Mouse (Mus musculus): ENCODE data around the gene Chchd2. TPM values are rescaled to one million over a fixed set of nuclear protein-coding genes. Genes with fewer than 3 reads are reported as not detected.
"Not testable (repeated sequence)": the region's sequence is repeated elsewhere in the genome, so short reads cannot be mapped to it uniquely, and the experiment has no call there.

Chchd2 gene
- total RNA-seq (2021): 1,000 to 10,000 TPM; 1,104 TPM

DNA sequence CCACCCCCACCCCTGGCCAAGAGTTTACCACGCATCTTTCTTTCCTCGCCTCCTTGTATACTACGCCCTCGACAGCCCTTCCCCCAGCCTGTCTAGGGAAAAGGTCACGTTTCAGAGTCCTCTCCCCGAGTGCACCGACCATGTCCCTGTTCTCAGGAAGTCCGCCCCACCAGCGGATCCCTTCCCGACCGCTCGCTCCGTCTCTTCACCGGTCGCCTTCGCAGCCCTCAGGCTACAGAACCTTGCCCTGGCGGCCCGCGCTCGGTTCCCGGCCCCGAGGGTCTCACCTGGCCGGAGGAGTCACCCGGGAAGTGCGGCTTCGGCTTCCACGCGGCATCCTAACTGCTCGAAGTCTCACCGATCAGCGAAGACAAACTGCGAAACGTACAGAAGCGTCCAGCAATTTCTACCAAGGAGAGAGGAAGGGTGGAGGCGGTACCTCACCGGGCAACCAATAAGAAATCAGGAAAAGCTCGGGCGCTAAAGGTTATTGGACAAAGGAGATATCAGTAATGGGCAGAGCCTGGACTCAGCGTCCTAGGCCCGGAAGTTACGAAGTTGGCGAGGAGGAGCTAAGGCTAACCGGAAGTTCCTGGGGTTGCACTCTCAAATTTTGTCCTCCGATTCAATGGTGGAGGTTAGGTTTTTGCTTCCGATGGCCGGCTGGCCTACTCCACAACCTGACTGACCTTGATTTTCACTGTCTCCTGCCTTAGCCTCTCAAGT, at the start of gene Chchd2:
Chchd2 (minus strand) TSS at position 560 of the 726 bp plus-strand sequence.
- peak; percentile 91 to 93 for DNase-seq
- intact Hi-C loops (cut with DNase I): no loop called here

DNA sequence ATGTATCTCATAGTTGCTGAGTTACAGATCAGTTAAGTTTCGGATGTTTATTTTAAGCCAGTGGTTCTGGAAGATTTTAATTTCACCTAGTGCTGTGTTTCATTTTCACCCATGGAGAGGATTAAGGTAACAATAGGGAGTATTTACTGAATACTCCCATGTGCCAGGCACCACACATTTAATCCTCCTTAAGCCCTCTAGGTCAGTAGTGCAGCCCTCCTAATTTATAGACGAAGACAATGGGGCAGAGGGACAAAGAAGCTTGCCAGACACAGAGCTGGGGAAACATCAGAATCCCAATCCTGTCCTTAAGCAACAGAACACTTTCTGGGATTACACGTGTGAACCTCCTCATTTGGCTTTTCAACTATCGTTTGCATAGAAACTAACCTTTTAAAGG, 49.7 kb upstream of the Chchd2 start:
- DNase-seq: no peak
- intact Hi-C loops (cut with DNase I): no loop called here

DNA sequence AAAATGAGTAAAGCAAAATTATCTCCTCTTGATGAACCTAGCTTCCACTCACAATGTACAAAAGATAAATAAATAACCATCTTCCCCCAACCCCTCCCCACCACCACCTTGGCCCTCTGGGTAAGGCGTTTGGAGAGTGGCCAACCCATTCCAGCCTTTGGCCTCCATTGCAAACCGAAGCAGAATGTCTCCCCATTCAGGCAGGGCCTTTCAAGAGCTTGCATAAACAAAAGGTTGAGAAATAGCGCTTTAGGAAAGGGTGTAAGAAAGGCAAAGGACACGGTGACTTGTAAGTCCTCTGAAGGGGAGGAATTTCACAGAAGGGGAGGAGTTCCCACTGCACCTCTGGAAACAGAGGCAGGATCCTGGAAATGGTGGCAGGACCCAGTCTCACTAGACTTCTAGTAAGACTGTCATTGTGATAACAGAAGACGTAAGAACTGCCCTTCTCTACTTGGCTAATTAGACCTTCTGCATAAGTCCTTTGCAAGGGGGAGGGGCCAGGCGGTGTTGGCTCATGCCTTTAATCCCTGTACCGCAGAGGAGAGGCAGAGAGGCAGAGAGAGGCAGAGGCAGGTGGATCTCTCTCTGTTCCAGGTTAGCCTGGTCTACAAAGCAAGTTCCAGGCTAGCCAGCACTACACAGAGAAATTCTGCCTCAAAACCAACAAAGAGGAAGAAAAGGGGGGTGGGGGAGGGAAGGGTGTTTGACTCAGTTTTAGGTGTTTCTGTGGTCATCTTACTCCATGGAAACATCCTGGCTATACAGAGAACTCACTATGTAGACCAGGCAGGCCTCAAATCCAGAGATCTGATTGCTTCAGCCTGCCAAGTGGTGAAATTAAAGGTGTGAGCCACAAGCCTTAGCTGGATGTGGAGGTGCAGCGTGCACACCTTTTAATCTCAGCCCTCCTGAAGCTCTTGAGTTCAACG, 42.9 kb upstream of the Chchd2 start:
- intact Hi-C loops (cut with DNase I): no loop called here
- no peak for DNase-seq

DNA sequence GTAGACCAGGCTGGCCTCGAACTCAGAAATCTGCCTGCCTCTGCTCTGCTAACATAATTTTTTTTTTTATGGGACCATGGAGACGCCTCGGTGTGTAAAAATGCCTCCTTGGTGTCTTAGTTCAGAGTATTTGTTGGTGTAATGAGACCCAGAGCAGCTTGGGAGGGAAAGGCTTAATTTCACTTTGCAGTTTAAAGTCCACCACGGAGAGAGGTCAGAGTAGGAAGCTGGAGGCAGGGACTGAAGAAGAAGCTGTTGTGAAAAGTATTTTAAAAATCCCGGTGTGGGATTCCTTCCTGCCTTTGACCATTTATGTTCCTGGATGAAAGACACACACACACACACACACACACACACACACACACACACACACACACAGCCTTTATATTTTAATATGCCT, 38.7 kb upstream of the Chchd2 start:
- intact Hi-C loops (cut with DNase I): no loop called here
- DNase-seq: no peak

DNA sequence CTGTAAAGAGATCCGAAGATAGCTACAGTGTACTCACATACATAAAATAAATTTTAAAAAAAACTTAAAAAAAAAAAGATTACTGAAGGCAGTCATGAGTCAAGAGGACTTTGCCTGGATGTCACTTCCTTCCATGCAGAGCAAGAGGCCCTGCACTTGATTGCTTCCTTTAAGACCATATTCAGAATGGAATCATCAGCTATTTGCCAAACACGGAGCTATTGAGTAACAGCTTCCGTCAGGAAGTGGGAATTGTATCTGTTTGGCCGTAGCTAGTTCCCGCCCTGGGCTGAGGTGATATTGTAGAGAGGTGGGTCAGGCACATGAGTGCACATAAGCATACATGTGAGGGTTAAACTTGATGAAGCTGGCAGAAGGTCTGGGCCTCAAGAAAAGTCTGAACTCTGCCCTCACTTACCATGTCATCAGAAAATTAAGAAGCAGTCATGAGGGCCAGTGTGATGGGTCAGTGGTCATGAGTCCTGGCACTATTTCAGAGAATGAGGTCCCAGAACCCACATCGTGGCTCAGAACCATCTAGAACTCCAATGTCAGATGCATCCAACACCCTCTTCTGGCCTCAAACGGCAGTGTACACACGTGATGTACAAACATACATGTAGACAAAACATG, 37.7 kb upstream of the Chchd2 start:
- no peak for DNase-seq
- intact Hi-C loops (cut with DNase I): no loop called here

DNA sequence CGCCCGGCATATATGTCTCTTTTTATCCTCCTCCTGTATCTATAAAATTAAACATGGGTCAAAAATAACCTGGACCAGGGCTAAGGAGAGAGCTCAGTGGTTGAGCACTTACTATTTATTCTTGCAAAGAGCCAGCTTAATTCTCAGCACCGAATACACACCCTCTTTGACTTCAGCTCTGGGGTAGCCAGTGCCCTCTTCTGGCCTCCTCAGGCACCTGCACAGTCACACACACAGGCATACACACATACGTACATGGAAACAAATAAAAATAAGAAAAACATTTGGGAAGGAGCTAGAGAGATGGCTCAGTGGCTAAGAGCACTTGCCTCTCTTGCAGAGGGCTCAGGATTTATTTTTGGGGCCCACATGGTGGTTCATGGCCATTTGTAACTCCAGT, 34.7 kb upstream of the Chchd2 start:
- intact Hi-C loops (cut with DNase I): no loop called here
- no peak for DNase-seq

DNA sequence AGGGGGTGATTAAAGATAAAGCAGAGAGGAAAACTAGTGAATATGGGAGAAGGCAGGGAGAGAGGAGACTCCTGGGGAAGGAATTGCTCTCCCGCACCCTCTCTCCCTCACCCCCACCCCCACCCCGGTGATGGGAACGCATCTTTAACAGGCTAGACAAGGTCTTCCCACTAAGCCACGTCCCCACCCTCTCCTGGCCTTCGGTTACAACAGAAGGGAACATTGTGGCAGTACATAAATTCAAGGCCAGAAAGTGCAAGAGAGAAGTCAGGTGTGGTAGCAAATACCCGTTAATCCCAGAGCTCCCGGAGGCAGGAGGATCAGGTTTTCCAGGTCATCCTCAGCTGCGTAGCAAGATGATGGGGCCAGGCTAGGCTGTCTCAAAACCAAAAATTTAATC, 32.0 kb upstream of the Chchd2 start:
- intact Hi-C loops (cut with DNase I): no loop called here
- DNase-seq: no peak

DNA sequence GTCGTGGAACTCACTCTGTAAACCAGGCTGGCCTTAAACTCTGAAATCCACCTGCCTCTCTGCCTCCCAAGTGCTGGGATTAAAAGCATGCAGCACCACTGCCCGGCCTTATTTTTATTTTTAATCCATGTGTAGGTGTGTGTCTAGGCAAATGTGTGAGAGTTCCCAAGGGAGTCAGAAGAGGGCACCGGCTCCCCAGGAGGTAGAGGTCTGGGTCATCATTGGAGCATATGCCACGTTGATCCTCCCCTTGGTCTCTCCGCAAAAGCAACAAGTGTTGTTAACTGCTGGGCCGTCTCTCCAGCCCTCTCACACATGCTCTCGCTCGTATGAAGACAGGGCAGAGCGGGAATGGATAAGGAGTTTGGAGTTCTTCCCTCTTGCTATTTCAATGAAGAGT, 31.5 kb upstream of the Chchd2 start:
- intact Hi-C loops (cut with DNase I): no loop called here
- DNase-seq: no peak

DNA sequence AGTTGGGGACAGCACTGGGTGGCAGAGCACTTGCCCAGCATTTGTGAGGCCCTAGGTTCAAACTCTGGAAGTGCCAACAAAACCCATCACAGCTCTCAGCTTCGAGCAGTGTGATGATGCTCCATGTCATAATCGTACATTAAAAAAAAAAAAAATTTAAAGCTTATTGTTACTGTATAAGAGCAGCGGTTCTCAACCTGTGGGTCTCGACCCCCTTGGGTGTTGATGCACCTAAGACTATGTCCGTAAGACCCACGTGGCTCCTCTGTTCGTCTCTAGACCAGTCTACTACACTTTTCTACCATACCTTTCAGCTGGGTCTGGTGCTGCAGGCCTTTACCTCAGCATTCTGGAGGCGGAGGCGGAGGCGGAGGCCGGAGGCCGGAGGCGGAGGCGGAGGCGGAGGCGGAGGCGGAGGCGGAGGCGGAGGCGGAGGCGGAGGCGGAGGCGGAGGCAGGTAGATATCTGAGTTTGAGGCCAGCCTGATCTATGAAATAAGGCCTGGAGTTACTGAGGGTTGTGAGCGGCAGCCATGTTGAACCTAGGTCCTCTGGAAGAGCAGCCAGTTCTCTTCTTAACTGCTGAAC, 30.9 kb upstream of the Chchd2 start:
- intact Hi-C loops (cut with DNase I): no loop called here
- no peak for DNase-seq

DNA sequence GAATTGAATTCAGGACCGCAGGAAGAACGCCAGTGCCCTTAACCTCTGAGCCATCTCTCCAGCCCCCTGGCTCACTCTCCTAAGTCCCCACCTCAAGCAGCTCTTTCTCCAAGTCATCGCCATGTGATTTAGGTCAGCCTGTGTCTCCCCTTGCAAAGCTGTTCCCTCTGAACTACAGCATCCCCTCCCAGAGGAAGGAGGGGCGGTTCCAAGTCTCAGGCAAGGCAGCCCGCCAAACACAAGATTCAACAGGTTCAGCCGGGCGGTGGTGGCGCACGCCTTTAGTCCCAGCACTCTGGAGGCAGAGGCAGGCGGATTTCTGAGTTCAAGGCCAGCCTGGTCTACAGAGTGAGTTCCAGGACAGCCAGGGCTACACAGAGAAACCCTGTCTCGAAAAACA, 28.2 kb upstream of the Chchd2 start:
- intact Hi-C loops (cut with DNase I); DNase-seq: not testable (repeated sequence)

DNA sequence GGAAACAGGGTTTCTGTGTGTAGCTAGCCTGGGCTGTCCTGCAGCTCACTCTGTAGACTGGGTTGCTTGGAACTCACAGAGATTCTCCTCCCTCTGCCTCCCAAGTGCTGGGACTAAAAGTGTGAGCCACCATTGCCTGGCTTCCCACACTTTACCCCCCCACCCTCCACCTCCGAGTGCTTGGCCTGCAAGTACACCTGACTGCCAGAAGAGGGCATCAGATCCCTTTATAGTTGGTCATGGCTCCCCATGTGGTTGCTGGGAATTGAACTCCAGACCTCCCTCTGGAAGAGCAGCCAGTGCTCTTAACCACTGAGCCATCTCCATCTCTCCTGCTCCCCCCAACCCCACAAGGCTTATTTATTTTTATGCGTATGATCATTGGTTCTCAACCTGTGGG, 26.8 kb upstream of the Chchd2 start:
- DNase-seq: peak; percentile 7
- intact Hi-C loops (cut with DNase I): no loop called here

DNA sequence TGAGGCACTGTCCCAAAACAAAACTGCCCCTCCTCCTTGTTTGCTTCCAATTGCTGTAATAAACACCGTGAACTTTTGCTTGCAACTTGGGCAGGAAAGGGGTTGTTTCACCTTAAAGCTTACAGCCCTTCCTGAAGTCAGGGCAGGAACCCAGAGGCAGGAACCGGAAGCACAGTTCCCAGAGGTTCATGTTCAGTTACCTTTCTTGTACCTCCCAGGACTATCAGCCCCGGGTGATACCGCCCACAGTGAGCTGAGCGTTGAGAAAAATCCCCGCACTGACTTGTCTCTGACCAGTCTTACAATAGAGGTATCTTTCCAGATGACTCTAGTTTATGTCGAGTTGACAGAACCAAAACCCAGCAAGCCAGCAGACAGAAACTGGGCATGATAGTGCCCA, 22.3 kb upstream of the Chchd2 start:
- DNase-seq: no peak
- intact Hi-C loops (cut with DNase I): loop anchor here (2.0 kb wide), 1 partner anchor 31 kb away; the partner anchor contains the start of gene Vkorc1l1

DNA sequence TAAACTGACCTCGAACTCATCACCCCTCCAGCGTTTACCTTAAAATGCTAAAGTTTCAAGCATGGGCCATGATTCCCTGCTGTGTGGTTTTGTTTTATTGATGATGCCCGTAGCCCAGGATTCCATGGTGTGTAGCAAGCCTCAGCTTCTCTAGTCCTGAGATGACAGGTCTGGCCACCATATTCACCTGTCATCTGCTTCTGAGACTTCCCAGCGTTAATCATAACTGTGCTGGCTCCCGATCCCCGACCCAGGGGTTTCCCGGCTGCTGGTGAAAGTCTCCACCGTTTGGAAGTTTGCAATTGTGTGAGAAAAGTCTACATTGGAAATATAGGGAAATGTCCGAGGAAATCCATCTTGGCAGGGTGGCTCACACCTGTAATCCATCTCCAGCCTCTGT, 21.9 kb upstream of the Chchd2 start:
- DNase-seq: no peak
- intact Hi-C loops (cut with DNase I): loop anchor here (2.0 kb wide), 1 partner anchor 32 kb away; the partner anchor contains the start of gene Vkorc1l1

DNA sequence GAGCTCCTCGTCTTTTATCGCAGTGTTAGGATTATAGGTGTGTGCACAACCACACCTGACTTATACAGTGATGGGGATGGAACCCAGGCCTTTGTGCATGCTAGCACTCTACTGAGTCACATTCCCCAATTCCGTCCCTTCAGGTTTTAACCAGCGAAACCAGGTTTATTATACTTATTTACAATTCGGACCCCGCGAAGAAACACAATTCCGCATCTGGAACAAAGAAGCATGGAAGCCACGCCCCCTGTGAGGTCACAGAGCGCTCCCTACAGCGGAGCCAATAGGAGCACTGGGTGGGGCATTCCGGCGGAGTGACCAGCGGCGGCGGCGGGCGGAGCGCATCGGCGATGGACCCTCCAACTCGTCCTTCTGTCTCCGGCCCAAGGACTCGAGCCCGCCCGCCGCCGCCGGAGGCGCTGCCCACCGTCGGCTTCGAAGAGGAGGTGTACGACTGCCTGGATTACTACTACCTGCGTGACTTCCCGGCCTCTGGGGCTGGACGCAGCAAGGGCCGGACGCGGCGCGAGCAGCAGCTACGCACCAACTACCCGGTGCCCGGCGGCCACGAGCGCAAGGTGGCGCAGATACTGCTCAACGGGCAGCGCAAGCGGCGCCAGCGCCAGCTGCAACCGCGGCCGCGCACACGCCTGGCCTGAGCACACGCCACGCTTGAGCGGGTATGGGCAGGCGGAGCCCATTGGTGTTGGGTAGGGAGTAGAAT, 21.1 kb upstream of the Chchd2 start, which contains the start of gene Nupr1l:
Nupr1l (plus strand) TSS at position 299 of the 724 bp plus-strand sequence.
- intact Hi-C loops (cut with DNase I): loop anchor here (2.0 kb wide), 1 partner anchor 32 kb away; the partner anchor contains the start of gene Vkorc1l1
- DNase-seq: peak; percentile 87 to 90

DNA sequence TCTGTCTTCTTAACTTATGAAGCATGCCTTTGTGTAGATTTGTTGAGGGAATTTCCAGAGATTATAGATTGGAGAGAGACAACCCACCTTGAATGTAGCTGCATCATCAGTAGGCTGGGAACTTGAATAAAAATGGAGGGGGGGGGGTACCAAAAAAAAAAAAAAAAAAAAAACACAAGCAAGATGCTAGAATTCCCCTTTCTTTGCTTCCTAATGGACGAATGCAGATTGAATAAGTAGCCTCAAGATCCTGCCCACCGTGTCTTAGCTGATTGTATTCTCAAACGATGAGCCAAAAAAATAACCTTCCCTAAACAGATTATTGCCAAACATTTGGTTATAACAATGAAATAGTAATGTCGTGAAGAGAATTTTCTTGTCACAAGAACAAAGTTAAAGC, 20.5 kb upstream of the Chchd2 start:
- intact Hi-C loops (cut with DNase I): loop anchor here (2.0 kb wide), 1 partner anchor 33 kb away; the partner anchor contains the start of gene Vkorc1l1
- no peak for DNase-seq

DNA sequence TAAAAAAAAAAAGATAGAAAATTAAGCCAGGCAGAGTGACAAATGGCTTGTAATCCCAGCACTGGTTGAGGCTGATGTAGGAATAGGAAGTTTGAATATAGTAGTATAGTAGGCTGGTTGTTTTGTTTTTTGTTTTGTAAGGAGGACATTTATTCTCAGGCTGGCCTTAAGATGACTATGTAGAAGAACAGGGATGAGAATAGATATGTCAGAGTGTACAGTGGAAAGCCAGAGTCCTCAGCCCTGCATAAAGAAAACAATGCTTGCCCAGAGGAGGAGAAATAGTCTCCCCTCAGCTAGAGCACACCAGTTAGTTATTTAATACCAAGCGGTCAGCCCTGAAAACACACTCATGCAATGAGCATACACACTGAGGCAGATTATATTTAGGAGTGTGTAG, 11.2 kb upstream of the Chchd2 start, which contains the start of gene Phkg1:
Phkg1 (minus strand) TSS at position 101 of the 400 bp plus-strand sequence.
- intact Hi-C loops (cut with DNase I): no loop called here
- no peak for DNase-seq

DNA sequence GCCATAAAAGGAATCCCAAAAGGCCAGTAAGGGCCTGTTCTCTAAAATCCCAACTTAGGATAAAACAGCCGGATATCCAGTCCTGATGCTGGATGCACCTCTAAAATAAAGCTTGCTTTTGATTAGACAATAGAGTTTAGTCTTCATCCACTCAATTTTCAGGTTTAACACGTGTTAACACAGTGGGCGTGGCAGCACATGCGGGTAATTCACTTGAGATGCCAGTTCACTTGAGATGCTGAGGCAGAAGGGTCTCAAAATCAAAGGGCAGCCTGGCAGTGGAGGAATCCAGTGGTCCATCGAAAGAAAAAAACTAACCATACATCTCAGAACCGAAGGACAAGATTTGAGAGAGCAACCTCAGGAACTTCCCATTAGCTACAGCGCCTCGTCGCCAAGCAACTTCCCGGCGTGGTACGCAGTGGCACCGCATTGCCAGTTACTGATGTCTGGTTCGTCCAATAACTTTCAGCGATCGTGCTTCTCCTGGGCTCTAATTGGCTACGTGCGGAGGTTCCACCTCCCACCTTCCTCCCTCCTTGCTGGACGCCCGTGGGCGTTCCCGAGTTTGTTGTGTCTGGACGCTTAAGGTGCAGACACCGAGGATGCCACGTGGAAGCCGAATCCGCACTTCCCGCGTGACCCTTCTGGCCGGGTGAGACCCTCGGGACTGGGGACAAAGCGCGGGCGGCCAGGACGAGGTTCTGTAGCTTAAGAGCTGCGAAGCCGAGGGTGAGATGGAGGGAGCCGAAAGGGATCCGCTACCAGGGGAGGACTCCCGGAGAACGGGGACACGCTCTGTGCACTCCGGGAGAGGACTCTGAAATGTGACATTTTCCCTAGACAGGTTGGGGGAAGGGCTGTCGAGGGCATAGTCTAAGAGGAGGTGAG, 8.2 kb upstream of the Chchd2 start, which contains the start of gene Zbed5:
Zbed5 (plus strand) TSS at position 526 of the 891 bp plus-strand sequence.
- intact Hi-C loops (cut with DNase I): no loop called here
- peak; percentile 84 for DNase-seq

DNA sequence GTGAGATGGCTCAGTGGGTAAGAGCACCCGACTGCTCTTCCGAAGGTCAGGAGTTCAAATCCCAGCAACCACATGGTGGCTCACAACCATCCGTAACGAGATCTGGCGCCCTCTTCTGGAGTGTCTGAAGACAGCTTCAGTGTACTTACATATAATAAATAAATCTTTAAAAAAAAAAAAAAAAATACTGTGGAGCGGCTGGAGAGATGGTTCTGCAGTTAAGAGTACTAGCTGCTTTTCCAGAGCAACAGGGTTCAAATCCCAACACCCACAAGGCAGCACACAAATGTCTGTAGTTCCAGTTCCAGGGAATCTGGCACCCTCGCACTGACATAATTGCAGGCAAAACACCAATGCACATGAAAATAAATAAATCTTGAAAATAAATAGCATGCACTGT, 3.1 kb upstream of the Chchd2 start:
- intact Hi-C loops (cut with DNase I); DNase-seq: not testable (repeated sequence)

DNA sequence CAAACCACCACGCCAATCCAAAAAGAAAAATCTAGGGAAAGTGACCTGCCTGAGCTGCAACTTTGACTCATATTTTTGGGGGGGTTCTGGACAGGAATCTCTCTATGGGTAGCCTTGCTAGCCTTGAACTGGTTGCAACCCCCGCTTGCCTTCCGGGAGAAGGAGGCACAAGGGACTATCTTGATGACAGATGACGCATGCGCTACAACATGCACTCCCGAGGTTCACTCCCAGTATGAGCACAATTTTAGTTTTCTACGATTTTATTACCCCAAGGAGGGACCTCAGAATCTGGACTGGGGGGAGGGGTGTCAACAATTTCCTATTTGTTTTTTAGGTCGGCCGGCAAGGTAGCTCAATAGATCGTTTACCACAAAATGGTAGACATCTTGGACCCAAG, 999 bp downstream of the Chchd2 start:
- intact Hi-C loops (cut with DNase I): no loop called here
- DNase-seq: no peak
